Mouse (Mus musculus) small intestine, adult 2 months (tissue): Measurements from ENCODE around the gene Ccin.

Experiments
- CTCF ChIP-seq: fragments of 200-500 bp; IDR thresholded peaks from 2 replicates; pipeline ENCODE4 v1.5.1; 2012; ENCODE audit warnings: low read depth, mild to moderate bottlenecking, control low read depth, inconsistent platforms, low read length, moderate library complexity, mixed read lengths; ENCODE audit not compliant: insufficient replicate concordance, insufficient read length; ENCODE audit errors: extremely low read depth
- POLR2A ChIP-seq: fragments of 200-500 bp; IDR thresholded peaks from 2 replicates; pipeline ENCODE4 v1.6.1; 2012; ENCODE audit warnings: low read depth, mild to moderate bottlenecking, control low read depth, inconsistent platforms, low read length, moderate library complexity

- TF ChIP-seq CTCF (no peak), POLR2A (no peak)
Observed at GRCm38 (mm10) chr4:43994342-43994741, 11.1 kb downstream of the Ccin start.
